ENCODE assay signal across 10 mouse cellular contexts in the genomic region with DNA sequence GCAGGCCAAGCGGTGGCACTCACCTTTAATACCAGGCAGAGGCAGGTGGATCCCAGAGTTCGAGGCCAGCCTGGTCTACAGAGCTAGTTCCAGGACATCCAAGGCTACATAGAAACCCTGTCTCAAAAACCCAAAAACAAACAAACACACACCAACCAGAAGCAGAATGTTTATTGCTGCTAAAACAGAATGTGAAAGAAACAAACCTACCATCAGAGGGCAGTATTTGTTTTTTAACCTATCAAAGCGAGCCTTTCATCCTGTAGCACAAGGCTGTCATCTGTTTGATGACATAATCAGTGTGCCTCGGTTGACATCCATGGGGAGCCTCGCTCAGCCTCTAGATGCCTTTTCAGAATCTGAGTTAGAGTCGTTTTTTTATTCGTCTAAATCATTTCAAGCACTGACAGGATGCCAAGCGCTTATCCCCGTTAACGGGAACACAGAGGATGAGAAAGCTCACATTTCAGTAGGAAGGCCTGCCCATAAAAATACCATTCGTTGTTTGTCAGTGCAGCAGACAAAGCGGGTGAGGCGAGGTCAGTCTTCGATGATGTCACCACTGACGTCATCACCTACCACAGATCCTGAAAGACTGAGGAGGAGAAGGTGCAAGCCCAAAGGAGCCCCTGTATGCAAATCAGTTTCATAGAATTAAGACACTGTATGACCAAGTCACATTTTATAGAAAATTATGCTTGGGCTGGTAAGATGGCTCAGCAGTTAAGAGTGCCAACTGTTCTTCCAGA. TPM values are rescaled to one million over a fixed set of nuclear protein-coding genes. Genes with fewer than 3 reads are reported as not detected.
DNase-seq lines count a peak whose midpoint lies in the region; ATAC-seq lines count a peak whose summit lies in the region.
"Had no signal": no experiment of that assay in that cellular context is flagged by ENCODE, and none has a peak within 500 bp of the region (broad histone marks: within the 10 kb centered on the region; RNA-seq: fewer than 3 reads in every experiment).

No protein-coding gene starts in this region.

- H3K4me2 ChIP-seq in kidney, embryonic 16.5 days (replicated peaks; ENCODE audit: low read depth, low read length), result no peak overlapping the region
- H3K4me2 ChIP-seq: hindbrain, embryonic 13.5 days; midbrain, embryonic 13.5 days had no signal

- DNase-seq in cerebellum, adult 18-20 months, result no peak
- DNase-seq in kidney, adult 9 months, result peak; percentile 24
- DNase-seq in B cell, adult 2 months, result peak; percentile 38 to 40
- DNase-seq in induced T-regulatory cell, adult 2 months (ENCODE audit: low read depth), result peak; percentile 83
- DNase-seq in kidney, adult 11 months, result no peak
- DNase-seq in midbrain, embryonic 10.5 days (ENCODE audit: low spot score), result no peak

- H3K9ac ChIP-seq in kidney, embryonic 16.5 days (replicated peaks; ENCODE audit: low read length), result no peak overlapping the region
- H3K9ac ChIP-seq: hindbrain, embryonic 13.5 days; midbrain, embryonic 13.5 days had no signal

- no peaks in the 10 kb centered on the region for H3K9me3 ChIP-seq in kidney, embryonic 16.5 days (ENCODE audit: low read length)
- H3K9me3 ChIP-seq in midbrain, embryonic 10.5 days (replicated peaks), result no peaks in the 10 kb centered on the region
- H3K9me3 ChIP-seq: hindbrain, embryonic 13.5 days; midbrain, embryonic 13.5 days had no signal

- no peak overlapping the region for H3K4me3 ChIP-seq in kidney, embryonic 16.5 days (ENCODE audit: low read length)
- H3K4me3 ChIP-seq in midbrain, embryonic 10.5 days, result no peak overlapping the region
- H3K4me3 ChIP-seq: hindbrain, embryonic 13.5 days; midbrain, embryonic 13.5 days had no signal

- no peak overlapping the region for H3K27ac ChIP-seq in kidney, embryonic 16.5 days (ENCODE audit: low read length)
- no peak overlapping the region for H3K27ac ChIP-seq in midbrain, embryonic 10.5 days (replicated peaks)
- H3K27ac ChIP-seq: hindbrain, embryonic 13.5 days; midbrain, embryonic 13.5 days had no signal

- H3K36me3 ChIP-seq in kidney, embryonic 16.5 days (ENCODE audit: insufficient read depth, low read length), result peaks cover 9% of the 10 kb centered on the region; the same call in 1 of the 2 replicates
- peaks cover 38% of the 10 kb centered on the region for H3K36me3 ChIP-seq in midbrain, embryonic 10.5 days

- WGBS in kidney, embryonic 16.5 days, result 67% methylated on average over 15 of the region's 15 CpGs
- WGBS in midbrain, embryonic 10.5 days, result 85% methylated on average over 15 of the region's 15 CpGs

- no peaks in the 10 kb centered on the region for H3K27me3 ChIP-seq in kidney, embryonic 16.5 days (ENCODE audit: insufficient read depth, low read length)
- no peaks in the 10 kb centered on the region for H3K27me3 ChIP-seq in midbrain, embryonic 10.5 days (ENCODE audit: low read depth, poor library complexity, severe bottlenecking)
- H3K27me3 ChIP-seq: hindbrain, embryonic 13.5 days; midbrain, embryonic 13.5 days had no signal

- H3K4me1 ChIP-seq in kidney, embryonic 16.5 days (ENCODE audit: insufficient read depth, low read length), result no peaks in the 10 kb centered on the region
- no peaks in the 10 kb centered on the region for H3K4me1 ChIP-seq in midbrain, embryonic 10.5 days
- H3K4me1 ChIP-seq: hindbrain, embryonic 13.5 days; midbrain, embryonic 13.5 days had no signal

- 0 out of 2 replicates have a peak, but pooled peaks have one; percentile 26 for ATAC-seq in cerebellum, adult (ENCODE audit: insufficient number of reproducible peaks, low FRiP score, low TSS enrichment)
- no peak for ATAC-seq in kidney, embryonic 16.5 days (ENCODE audit: low FRiP score, low TSS enrichment)
- ATAC-seq: midbrain, embryonic 13.5 days had no signal

RNA-seq across cellular contexts. Expression of a gene that starts 11.5 kb away (rescaled TPM):
- 42.6 and 44.5 TPM in 2 replicates for polyA plus RNA-seq in kidney, embryonic 16.5 days (2015; fragmentation: Nextera tagmentation; extraction: Ambion mirVana)
- 36.2 and 38.3 TPM in 2 replicates for polyA plus RNA-seq in midbrain, embryonic 10.5 days (2016; fragmentation: Nextera tagmentation; extraction: Ambion mirVana)

RNA-seq across cellular contexts. Expression of a gene that starts 11.6 kb away (rescaled TPM):
- polyA plus RNA-seq in kidney, embryonic 16.5 days (2015; fragmentation: Nextera tagmentation; extraction: Ambion mirVana), result 130 and 136 TPM in 2 replicates
- polyA plus RNA-seq in midbrain, embryonic 10.5 days (2016; fragmentation: Nextera tagmentation; extraction: Ambion mirVana), result 148 and 153 TPM in 2 replicates

RNA-seq across cellular contexts. Expression of a gene that starts 32.0 kb away (rescaled TPM):
- 38.2 and 40.3 TPM in 2 replicates for polyA plus RNA-seq in kidney, embryonic 16.5 days (2015; fragmentation: Nextera tagmentation; extraction: Ambion mirVana)
- 40.8 and 45.1 TPM in 2 replicates for polyA plus RNA-seq in midbrain, embryonic 10.5 days (2016; fragmentation: Nextera tagmentation; extraction: Ambion mirVana)

RNA-seq across cellular contexts. Expression of a gene that starts 54.3 kb away (rescaled TPM):
- polyA plus RNA-seq in kidney, embryonic 16.5 days (2015; fragmentation: Nextera tagmentation; extraction: Ambion mirVana), result 18.1 and 22.2 TPM in 2 replicates
- polyA plus RNA-seq in midbrain, embryonic 10.5 days (2016; fragmentation: Nextera tagmentation; extraction: Ambion mirVana), result 8.9 and 9.1 TPM in 2 replicates

Comparison
In these comparisons a context has a peak if more than half of its experiments do, and no peak if none do; other contexts are left out.
1. DNase-seq: peak in kidney, adult 9 months (single experiment), B cell, adult 2 months (2 of 2) and induced T-regulatory cell, adult 2 months (single experiment); none in cerebellum, adult 18-20 months (0 of 2), kidney, adult 11 months (single experiment) and midbrain, embryonic 10.5 days (single experiment).